Mouse (Mus musculus) thymus, adult 18-20 months (tissue): Measurements from ENCODE around the gene L3mbtl1.
A peak's percentile ranks its signal among the peaks of the same experiment; 100 is the strongest.
"Not testable (repeated sequence)": the region's sequence is repeated elsewhere in the genome, so short reads cannot be mapped to it uniquely, and the experiment has no call there.

Experiments
- DNase-seq, 2 experiments: peaks; one replicate each; pipeline ENCODE4 v3.0.0; 2022; ENCODE audit warnings: mixed read lengths in 2 of 2

L3mbtl1 gene

DNA sequence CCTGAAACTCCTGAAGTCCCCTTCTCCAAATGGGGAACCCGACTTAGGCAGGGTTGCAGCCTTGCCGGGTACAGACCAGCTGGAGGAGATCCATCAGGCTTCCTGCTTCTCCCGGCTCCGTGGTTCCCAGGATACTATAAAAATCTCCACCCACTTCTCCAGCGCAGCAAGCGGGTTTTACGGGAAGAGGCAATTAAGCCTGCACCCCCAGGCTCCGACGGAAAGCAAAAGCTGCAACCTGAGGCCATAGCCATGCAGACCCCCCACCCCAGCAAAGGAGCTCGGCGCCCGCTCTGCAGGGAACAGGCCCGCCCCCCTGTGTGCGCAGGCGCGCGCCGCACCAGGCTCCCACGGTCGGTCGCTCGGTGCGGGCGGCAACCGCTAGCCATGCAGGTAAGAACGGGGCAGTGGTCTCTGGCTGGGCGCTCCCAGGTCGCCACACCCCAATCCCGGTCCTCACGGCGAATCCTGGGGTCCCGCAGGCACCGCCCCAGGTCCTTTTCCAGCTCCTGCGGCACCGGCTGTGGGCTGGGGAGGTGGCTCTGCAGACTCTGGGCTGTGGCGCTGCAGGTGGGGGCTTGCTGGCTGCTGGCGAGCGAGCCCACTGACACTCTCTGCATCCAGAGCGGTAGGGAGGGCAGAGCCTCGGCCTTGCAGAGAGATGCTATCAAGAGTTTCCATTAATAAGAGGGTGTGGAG is at the start of gene L3mbtl1:
TSS of gene L3mbtl1 (plus strand) at position 325 of the 699 bp plus-strand sequence.
- no peak for DNase-seq

- not testable (repeated sequence) for DNase-seq
These were observed 44.0 kb upstream of the L3mbtl1 start for GRCm38 (mm10) chr2:162899256-162899655.

- no peak for DNase-seq
These were observed 43.2 kb upstream of the L3mbtl1 start for GRCm38 (mm10) chr2:162899880-162900589.

- no peak for DNase-seq
These were observed 42.7 kb upstream of the L3mbtl1 start for GRCm38 (mm10) chr2:162900590-162900916.

DNA sequence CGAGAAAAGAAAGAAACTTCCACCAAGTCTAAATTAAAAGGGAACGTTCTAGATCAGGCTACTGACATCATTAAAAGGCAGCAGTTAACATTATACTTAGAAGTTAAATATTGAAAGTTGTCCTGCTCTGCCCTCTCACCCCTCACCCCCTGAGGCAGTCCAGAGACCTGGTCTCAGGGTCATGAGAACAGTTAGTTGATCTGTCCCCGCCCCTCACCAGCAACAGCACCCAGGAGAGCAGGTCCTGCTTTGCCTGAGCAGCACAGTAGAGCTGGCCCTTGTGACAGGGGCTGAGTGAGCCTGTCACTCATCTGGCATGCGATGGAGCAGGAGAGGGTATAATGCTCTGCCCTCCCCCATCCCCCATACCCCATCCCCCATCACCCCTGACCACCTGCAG is 37.4 kb upstream of the L3mbtl1 start:
- no peak for DNase-seq

DNA sequence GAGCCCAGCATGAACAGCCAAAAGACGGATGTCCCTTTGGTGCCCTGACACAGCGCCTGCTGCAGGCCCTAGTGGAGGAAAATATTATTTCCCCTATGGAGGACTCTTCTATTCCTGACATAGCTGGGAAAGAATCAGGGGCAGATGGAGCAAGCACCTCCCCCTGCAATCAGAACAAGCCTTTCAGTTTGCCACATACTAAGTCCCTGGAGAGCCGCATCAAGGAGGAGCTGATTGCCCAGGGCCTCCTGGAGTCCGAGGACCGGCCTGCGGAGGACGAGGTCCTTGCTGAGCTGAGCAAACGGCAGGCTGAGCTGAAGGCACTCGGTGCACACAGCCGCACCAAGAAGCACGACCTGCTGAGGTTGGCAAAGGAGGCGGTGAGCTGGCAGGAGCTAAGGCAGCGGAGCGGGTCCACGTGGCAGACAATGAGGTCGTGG is 35.2 kb upstream of the L3mbtl1 start:
- DNase-seq, result no peak

DNA sequence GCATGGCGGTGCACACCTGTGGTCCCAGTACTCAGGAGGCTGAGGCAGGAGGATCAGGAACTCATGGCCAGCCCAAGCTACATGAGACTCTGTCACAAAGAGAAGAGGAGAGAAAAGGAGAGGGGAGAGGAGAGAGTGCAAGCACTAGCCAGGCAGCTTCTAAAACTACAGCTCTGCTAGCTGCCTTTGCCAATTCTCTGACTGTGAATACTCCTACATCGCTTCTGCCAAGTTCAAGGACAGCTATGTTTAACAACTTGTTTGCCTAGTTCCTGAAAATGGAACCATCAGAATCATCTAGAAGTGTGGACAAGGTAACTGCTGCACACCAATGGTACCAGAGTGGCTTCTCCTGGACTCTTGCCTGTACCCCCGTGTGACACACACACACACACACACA is 29.2 kb upstream of the L3mbtl1 start:
- DNase-seq, result no peak

DNA sequence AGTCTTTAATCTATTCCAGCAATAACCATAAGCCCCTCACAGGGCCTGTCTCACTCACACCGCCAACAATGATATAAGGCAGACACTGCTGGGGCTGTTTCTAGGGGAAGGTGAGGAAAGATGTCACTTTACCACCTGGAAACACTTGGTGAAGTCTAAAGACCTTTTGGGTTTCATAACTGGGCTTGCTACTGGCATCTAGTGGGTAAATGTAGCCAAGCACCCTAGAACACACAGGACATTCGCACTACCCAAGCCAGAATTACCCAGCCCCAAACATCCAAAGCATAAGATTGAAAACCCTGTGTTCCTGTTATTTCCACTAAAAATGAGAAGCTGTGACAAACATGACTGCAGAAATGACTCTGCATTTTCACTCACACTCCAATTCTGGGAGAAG is 28.8 kb upstream of the L3mbtl1 start:
- no peak for DNase-seq

- DNase-seq, result no peak
These were observed 23.3 kb upstream of the L3mbtl1 start for GRCm38 (mm10) chr2:162919926-162920325.

DNA sequence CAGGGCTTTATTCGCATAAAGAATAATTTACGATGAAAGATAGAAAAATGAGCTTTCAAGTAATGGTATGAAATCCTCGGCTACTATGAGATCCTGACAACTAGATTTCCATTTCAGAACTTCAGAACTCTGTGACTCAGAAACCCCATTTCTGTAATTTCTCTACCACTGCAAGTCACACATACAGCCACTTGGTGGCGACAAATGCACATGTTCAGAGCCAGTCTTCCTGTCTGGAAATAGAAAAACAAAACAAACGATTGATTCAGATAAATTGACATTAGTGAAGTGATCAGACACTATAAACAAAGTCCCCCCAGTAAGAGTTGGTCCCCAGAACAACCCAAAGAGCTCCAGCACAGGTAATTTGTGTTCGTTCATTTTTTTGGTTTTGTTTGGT is 21.1 kb upstream of the L3mbtl1 start:
- DNase-seq, result no peak

- no peak for DNase-seq
These were observed 20.4 kb upstream of the L3mbtl1 start for GRCm38 (mm10) chr2:162922834-162923233.

- no peak for DNase-seq
These were observed 19.1 kb upstream of the L3mbtl1 start for GRCm38 (mm10) chr2:162924126-162924525.

GRCm38 (mm10) chr2:162927918-162928585 is 15.2 kb upstream of the L3mbtl1 start:
- no peak for DNase-seq

DNA sequence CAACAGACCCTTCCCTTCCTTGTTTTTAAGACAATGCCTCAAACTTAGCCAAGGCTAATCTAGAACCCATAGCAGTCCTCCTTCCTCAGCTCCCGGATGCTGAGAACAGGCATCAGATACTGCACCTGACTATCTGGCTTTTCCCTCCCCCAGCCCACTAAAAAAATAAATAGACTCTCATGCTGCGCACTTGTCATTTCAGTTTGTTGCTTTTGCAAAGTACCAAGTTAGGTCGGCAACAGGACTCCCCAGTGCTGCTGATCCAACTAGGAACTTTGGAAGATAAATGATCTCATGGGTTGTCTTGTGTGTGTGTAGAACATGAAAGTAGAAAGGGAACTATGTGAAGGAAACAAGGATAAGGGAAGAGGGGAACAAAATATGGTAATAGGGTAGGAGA is 13.6 kb upstream of the L3mbtl1 start:
- no peak for DNase-seq

- DNase-seq, result no peak
These were observed 12.7 kb upstream of the L3mbtl1 start for GRCm38 (mm10) chr2:162930516-162931122.

GRCm38 (mm10) chr2:162931123-162931673 is 12.1 kb upstream of the L3mbtl1 start, which contains the start of gene Srsf6:
Srsf6 (plus strand) TSS chr2:162931528.
- peak; percentile 67 to 81 for DNase-seq

DNA sequence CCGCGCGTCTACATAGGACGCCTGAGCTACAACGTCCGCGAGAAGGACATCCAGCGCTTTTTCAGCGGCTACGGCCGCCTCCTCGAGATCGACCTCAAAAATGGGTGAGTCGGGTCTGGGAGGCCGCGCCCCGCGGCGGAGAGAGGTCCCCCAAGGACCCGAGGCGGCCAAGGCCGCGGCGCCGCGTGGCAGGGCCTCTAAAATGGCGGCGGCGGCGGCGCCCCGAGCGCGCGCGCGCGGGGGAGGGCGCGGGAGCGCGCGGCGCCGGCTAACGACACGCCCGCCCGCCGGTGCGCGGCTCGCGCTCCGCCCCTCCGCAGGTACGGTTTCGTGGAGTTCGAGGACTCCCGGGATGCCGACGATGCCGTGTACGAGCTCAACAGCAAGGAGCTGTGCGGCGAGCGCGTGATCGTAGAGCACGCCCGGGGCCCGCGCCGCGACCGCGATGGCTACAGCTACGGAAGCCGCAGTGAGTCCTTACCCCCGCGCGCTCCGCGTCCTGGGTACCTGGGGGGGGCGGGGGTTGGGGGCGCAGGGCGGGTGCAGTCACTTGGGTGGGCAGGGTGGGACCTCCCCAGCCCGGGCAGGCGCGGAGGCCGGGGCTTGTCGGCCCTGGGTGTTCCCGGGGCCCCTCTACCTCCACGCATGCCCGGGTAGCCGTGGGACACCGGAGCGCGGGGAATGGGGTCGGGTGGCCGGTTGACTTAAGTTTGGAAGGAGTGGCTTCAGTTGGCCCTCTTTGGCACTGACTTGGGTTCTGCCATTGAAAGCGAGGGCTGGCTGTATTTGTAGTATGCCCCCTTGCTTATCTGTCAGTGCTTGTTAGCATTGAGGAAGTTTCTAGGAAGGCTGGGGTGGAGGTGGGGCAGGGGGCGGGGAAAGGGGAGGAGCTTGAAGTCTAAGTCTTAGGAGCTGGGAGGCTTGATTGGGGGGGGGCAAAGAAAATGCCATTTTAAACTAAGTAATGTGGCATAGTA is 11.3 kb upstream of the L3mbtl1 start:
- peak; percentile 50 to 66 for DNase-seq

- DNase-seq, result no peak
These were observed 10.6 kb upstream of the L3mbtl1 start for GRCm38 (mm10) chr2:162932706-162933105.

DNA sequence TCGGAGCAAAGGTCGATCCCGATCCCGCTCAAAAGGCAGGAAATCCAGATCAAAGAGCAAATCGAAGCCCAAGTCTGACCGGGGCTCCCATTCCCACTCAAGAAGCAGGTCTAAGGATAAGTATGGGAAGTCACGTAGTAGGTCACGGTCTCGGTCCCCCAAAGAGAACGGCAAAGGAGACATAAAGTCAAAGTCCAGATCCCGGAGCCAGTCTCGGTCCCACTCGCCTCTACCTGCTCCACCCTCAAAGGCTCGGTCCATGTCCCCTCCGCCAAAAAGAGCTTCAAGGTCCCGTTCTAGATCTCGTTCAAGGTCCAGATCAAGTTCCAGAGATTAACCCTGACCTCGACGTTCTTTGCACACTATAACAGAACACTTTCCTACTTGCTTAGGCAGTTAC is 8.9 kb upstream of the L3mbtl1 start:
- DNase-seq, result no peak

- no peak for DNase-seq
These were observed 7.6 kb upstream of the L3mbtl1 start for GRCm38 (mm10) chr2:162935700-162936099.

- no peak for DNase-seq
These were observed 3.7 kb upstream of the L3mbtl1 start for GRCm38 (mm10) chr2:162939562-162939961.

DNA sequence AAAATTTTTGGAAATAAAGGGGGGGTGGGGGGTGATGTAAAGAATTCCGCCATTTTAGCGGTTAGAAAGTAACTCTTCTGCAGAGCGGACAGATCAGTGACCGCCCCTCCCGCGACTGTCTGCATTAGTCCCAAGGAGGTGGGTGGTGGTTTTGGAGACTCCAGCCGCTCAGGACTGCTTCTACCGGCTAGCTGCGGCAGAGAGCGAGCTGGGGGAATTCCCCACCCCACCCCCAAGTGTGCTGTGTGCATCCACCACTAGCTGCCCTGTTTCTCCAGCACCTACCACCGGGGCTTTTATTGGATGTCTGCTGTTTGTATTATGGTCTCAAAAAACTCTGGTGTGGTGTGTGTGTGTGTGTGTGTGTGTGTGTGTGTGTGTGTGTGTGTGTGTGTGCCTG is 659 bp downstream of the L3mbtl1 start:
- DNase-seq, result no peak
